Mouse (Mus musculus) lung, embryonic 14.5 days (tissue): ENCODE data around the gene Slit3. TPM values are rescaled to one million over a fixed set of nuclear protein-coding genes. Genes with fewer than 3 reads are reported as not detected.
A peak's percentile ranks its signal among the peaks of the same experiment; 100 is the strongest.

Experiments used
- ATAC-seq: fragments of 200-750 bp; cut with Nextera tagmentation; 2 replicates; pipeline ENCODE4 v1.8.0; 2017; ENCODE audit warnings: mild to moderate bottlenecking, moderate TSS enrichment, moderate library complexity; ENCODE audit not compliant: insufficient read depth
- DNase-seq: peaks from one replicate; pipeline ENCODE4 v3.0.0-alpha.2; 2015
- H3K27ac ChIP-seq: fragments of 300-500 bp; sonication (generic); 2 replicates; pipeline ENCODE4 v1.5.1; 2014; ENCODE audit warnings: low read depth, mild to moderate bottlenecking, moderate library complexity
- H3K27me3 ChIP-seq: fragments of 300-500 bp; sonication (generic); 2 replicates; pipeline ENCODE4 v1.6.1; 2014; ENCODE audit warnings: low read length, control low read depth; ENCODE audit not compliant: insufficient read depth
- H3K36me3 ChIP-seq: fragments of 300-500 bp; sonication (generic); 2 replicates; pipeline ENCODE4 v1.6.1; 2014; ENCODE audit warnings: control low read depth; ENCODE audit not compliant: insufficient read depth
- H3K4me1 ChIP-seq: fragments of 300-500 bp; sonication (generic); 2 replicates; pipeline ENCODE4 v1.6.1; 2014; ENCODE audit warnings: antibody characterized with exemption, control low read depth; ENCODE audit not compliant: insufficient read depth
- H3K4me2 ChIP-seq: fragments of 300-500 bp; sonication (generic); 2 replicates; pipeline ENCODE4 v1.6.1; 2014; ENCODE audit warnings: mild to moderate bottlenecking
- H3K4me3 ChIP-seq: fragments of 300-500 bp; sonication (generic); 2 replicates; pipeline ENCODE4 v1.5.1; 2014; ENCODE audit warnings: low read depth, low read length
- H3K9ac ChIP-seq: fragments of 300-500 bp; sonication (generic); 2 replicates; pipeline ENCODE4 v1.6.1; 2014
- H3K9me3 ChIP-seq: fragments of 300-500 bp; sonication (generic); 2 replicates; pipeline ENCODE4 v1.6.1; 2016; ENCODE audit warnings: low read depth, low read length, control low read depth
- CTCF ChIP-seq: IDR thresholded peaks from 2 replicates; pipeline ENCODE4 v1.5.1; 2016; ENCODE audit warnings: antibody characterized with exemption, low read depth
- WGBS: fragments of 180-500 bp; shearing (Covaris S2); extraction: QIAGEN DNeasy Blood & Tissue Kit; methylation state at CpG from one replicate; pipeline ENCODE4 v1.1.7; 2014; 5-methylcytosine and 5-hydroxymethylcytosine counted together
- polyA plus RNA-seq: library from polyadenylated mRNA; unstranded; fragments of >200 nt; fragmentation: Nextera tagmentation; extraction: Ambion mirVana; gene quantifications from 2 replicates; pipeline ENCODE4 v1.2.1, GENCODE M21; 2014

Gene Slit3
- polyA plus RNA-seq, 1 experiment from 2014 or later = 37.3 TPM

GRCm38 (mm10) chr11:35444489-35445100, 323.6 kb downstream of the Slit3 start:
- no peak overlapping the region for H3K9ac ChIP-seq
- H3K27ac ChIP-seq = no peak overlapping the region
- no peaks in the 10 kb centered on the region for H3K4me1 ChIP-seq
- 73% methylated on average over 6 of the region's 6 CpGs for WGBS
- H3K4me3 ChIP-seq = no peak overlapping the region
- no peaks in the 10 kb centered on the region for H3K9me3 ChIP-seq
- H3K27me3 ChIP-seq = no peaks in the 10 kb centered on the region
- TF ChIP-seq CTCF = no peak
- H3K4me2 ChIP-seq = no peak overlapping the region
- ATAC-seq (no peak), DNase-seq (no peak)
- H3K36me3 ChIP-seq = no peaks in the 10 kb centered on the region

- TF ChIP-seq CTCF = no peak
- ATAC-seq (0 out of 2 replicates have a peak, but pooled peaks have one; percentile 25), DNase-seq (peak; percentile 48)
- H3K4me2 ChIP-seq = no peak overlapping the region
- no peaks in the 10 kb centered on the region for H3K4me1 ChIP-seq
- H3K9ac ChIP-seq = no peak overlapping the region
- H3K27ac ChIP-seq = peak overlapping the region; percentile 10; the same call in 1 of the 2 replicates
- 31% methylated on average over 9 of the region's 9 CpGs for WGBS
- no peaks in the 10 kb centered on the region for H3K36me3 ChIP-seq
- H3K4me3 ChIP-seq = no peak overlapping the region
- H3K27me3 ChIP-seq = no peaks in the 10 kb centered on the region
- no peaks in the 10 kb centered on the region for H3K9me3 ChIP-seq
These were observed 326.9 kb downstream of the Slit3 start for GRCm38 (mm10) chr11:35447951-35448350.

- no peaks in the 10 kb centered on the region for H3K4me1 ChIP-seq
- ATAC-seq (no peak), DNase-seq (no peak)
- H3K27me3 ChIP-seq = no peaks in the 10 kb centered on the region
- H3K4me2 ChIP-seq = no peak overlapping the region
- WGBS = 71% methylated on average over 6 of the region's 6 CpGs
- no peak for TF ChIP-seq CTCF
- H3K27ac ChIP-seq = no peak overlapping the region
- H3K9me3 ChIP-seq = no peaks in the 10 kb centered on the region
- no peak overlapping the region for H3K4me3 ChIP-seq
- H3K36me3 ChIP-seq = no peaks in the 10 kb centered on the region
- no peak overlapping the region for H3K9ac ChIP-seq
These were observed 328.2 kb downstream of the Slit3 start for GRCm38 (mm10) chr11:35449199-35449598.

- no peak overlapping the region for H3K27ac ChIP-seq
- TF ChIP-seq CTCF = peak; percentile 97
- no peaks in the 10 kb centered on the region for H3K36me3 ChIP-seq
- no peaks in the 10 kb centered on the region for H3K27me3 ChIP-seq
- H3K4me3 ChIP-seq = no peak overlapping the region
- H3K4me2 ChIP-seq = no peak overlapping the region
- no peaks in the 10 kb centered on the region for H3K9me3 ChIP-seq
- DNase-seq = peak; percentile 81
- ATAC-seq = peak; percentile 33; the same call in 1 of the 2 replicates
- no peak overlapping the region for H3K9ac ChIP-seq
- 28% methylated on average over 4 of the region's 4 CpGs for WGBS
- H3K4me1 ChIP-seq = no peaks in the 10 kb centered on the region
These were observed 330.6 kb downstream of the Slit3 start for GRCm38 (mm10) chr11:35451636-35452035.

- peak; percentile 47 for DNase-seq
- Histone ChIP-seq H3K36me3 (no peaks in the 10 kb centered on the region), H3K4me1 (no peaks in the 10 kb centered on the region), H3K27ac (no peak overlapping the region), H3K4me3 (no peak overlapping the region), H3K9me3 (no peaks in the 10 kb centered on the region), H3K4me2 (no peak overlapping the region), H3K27me3 (no peaks in the 10 kb centered on the region), H3K9ac (no peak overlapping the region)
- WGBS = 45% methylated on average over 5 of the region's 5 CpGs
- ATAC-seq = no peak
- peak; percentile 60 for TF ChIP-seq CTCF
These were observed 331.4 kb downstream of the Slit3 start for GRCm38 (mm10) chr11:35452413-35452812.

GRCm38 (mm10) chr11:35454191-35454725, 333.2 kb downstream of the Slit3 start:
- DNase-seq = peak; percentile 16
- no peaks in the 10 kb centered on the region for H3K4me1 ChIP-seq
- H3K4me2 ChIP-seq = no peak overlapping the region
- H3K36me3 ChIP-seq = no peaks in the 10 kb centered on the region
- no peak for ATAC-seq
- H3K9ac ChIP-seq = no peak overlapping the region
- no peak for TF ChIP-seq CTCF
- no peak overlapping the region for H3K4me3 ChIP-seq
- 41% methylated on average over 10 of the region's 10 CpGs for WGBS
- no peak overlapping the region for H3K27ac ChIP-seq
- H3K27me3 ChIP-seq = no peaks in the 10 kb centered on the region
- H3K9me3 ChIP-seq = no peaks in the 10 kb centered on the region

- Histone ChIP-seq H3K27me3 (no peaks in the 10 kb centered on the region), H3K36me3 (no peaks in the 10 kb centered on the region), H3K4me2 (no peak overlapping the region), H3K4me1 (no peaks in the 10 kb centered on the region), H3K9ac (no peak overlapping the region), H3K4me3 (no peak overlapping the region), H3K27ac (no peak overlapping the region), H3K9me3 (no peaks in the 10 kb centered on the region)
- ATAC-seq (no peak), DNase-seq (no peak)
- WGBS = 83% methylated on average over 4 of the region's 4 CpGs
- no peak for TF ChIP-seq CTCF
These were observed 333.8 kb downstream of the Slit3 start for GRCm38 (mm10) chr11:35454781-35455180.
